Mouse (Mus musculus) left cerebral cortex, adult 11 months (tissue): ENCODE data around the gene Tmem218.

Experiments used
- DNase-seq: peaks from one replicate; pipeline ENCODE4 v3.0.0; 2022; ENCODE audit warnings: low spot score

Tmem218 gene

DNA sequence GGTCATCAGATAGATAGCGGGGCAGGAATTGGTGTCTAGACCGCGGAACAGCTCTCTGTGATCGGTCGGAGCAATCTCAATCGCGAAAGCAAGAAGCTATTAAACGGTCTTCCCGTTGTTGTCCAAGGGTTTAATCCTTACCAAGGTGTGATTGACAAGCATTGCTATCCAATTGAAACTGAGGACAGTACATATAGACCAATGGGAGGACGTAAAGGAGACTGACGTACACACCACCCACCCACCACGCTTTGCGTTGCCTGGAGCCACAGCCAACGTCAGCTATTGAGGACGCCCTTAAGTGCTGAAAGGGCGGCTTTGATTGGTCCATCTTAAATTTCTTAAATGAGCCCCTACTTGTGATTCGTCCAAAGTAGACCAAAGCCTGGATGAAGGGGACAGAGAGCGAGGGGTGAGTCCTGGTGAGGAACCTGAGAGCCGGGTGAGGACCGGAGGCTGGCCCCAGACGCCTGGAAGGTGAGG lies at the start of gene Tmem218:
Gene Tmem218, plus strand, starts transcription at position 295 of the 483 bp plus-strand sequence.
- peak; percentile 98 for DNase-seq

DNA sequence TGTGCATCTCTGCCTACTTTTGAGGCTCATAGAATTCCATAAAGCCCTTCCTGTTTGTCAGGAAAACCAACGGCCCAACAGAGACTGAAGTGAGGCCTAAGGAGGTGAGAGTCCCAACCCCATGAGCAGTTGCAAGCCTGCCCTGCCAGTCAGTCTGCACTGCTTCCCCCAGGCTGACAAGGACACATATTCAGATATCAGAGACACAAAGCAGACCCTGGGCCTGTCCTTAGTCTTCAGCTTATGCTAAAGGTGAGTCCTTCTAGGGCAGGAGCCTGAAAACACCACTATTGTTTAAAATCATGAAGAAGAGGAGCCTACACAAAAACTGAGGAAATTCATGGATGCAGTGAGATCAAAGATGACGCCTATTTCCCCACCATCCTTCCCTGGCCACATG lies 47.3 kb upstream of the Tmem218 start:
- DNase-seq, result no peak

DNA sequence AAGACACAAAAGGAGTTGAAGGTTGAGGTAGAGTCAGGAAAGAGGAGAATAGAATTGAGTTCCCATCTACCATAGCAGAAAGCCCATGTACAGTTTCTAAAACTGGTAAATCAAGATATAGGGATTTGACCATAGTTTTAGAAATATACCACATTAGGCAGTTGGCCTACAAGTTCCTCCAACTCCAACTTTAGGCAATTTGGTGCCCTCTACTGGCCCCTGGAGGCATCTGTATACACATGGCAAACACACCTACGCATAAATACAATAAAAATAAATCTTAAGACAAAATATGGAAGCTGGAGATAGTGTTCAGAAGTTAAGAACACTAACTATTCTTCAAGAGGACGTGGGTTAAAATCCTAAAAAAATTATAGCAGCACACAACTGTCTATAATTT lies 41.1 kb upstream of the Tmem218 start:
- no peak for DNase-seq

DNA sequence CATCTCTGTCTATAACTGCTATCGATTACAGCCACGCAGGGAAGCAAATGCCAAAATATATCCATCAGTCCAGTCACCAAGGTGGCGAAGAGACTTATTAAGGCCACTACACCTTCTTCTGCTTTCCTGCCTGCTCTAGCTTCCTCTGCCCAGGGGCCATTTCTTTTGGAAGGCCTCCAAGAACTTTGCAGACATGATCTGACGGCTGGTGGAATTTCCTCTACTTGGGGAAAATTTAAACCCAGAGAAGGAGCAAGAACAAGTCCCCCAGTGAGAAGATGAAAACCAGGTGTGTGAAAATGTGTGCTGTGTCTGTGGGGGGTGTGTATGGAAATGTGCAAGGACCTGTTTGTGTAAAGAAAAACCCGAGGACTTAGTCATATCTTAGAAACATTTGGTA lies 34.6 kb upstream of the Tmem218 start:
- no peak for DNase-seq

DNA sequence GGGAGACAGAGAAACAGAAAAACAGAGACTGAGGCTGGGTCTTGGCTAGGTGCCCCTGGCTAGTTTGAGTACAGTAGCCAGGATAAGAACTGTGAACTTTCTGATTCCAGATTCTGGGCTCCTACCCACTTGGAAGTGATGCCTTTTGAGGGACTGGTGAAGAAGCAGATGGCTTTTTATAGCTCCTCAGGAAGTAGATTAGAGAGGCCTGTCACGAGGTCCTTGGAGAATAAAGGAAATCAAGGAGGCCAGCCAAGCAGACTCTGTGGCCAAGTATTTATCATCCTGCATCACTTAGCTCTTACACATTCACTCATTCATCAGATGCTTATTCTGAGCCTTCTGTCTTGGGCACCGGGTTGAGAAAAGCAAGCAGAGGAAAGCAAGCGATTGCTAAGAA lies 32.0 kb upstream of the Tmem218 start:
- no peak for DNase-seq

DNA sequence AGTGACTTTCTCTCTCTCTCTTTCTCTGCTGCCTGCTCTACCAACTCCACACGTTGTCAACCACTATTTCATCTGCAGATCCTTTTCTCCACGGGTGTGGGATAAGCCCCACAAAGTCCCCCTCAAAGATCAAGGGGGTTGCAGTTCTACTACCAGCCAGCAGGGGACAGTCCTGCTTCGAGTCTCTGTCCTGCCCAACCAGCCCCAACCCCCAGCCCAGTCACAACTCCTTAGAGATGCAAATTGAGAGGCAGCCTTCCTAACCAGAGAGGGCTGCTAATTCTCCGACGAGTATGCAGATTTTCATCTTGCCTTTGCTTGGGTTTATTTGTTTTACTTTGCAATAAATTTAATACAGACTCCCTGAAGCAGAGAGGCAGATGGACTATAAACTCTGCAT lies 30.9 kb upstream of the Tmem218 start:
- DNase-seq, result peak; percentile 52

DNA sequence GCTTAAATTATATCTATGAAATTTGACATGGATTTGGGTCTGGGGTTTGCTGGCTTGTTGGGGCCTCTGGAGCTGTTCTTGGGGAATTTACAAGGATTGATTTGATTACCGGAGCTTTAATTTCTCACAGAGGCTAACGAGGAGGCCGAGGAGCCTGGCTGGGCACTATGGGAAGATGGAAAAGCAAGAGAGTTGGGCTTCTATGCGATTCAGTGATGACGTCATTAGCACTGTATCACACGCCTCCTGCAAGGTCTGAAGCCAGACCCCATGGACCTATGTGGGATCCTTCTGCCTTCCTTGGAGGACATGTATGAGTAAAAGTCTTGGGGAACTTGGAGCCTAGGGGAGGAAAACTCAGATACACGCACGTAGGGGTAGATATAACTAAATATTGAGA lies 30.5 kb upstream of the Tmem218 start:
- DNase-seq, result no peak

DNA sequence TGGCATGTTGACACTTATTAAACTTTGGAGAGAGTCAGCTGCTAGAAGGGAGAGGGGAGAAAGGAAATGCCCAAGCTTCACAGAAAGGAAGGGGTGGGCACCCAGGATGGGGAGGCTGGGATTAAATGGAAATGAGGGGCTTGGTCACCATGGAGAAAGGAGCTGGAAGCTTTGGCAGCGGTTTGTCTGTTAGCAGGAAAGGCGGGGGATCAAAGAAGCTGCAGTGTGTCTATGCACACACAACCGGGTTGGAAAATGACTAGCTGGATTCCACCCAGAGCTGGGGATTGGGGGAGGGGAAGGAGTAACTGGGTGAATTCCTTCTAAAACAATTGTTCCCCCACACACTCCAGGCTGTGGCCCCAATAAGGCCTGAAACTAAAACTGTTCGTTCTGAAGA lies 29.1 kb upstream of the Tmem218 start:
- DNase-seq, result no peak

DNA sequence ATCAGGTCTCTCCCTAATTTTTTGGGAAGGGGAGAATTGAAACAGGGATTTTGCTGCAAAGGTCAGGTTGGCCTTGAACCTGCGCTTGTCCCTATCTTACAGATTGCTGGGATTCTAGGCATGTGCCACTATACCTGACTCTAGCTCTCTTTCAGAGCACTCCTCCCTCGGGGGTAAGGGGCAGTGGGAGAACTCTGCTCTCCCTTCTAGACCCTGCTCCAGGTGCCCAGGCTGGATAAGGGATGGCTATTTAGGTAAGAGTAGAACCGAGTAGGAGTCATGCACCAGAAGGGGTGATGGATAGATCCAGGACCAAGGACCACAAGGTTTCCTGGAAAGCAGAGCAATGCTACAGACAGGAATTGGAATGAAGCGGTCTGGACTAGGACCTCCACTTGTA lies 28.4 kb upstream of the Tmem218 start:
- DNase-seq, result no peak

DNA sequence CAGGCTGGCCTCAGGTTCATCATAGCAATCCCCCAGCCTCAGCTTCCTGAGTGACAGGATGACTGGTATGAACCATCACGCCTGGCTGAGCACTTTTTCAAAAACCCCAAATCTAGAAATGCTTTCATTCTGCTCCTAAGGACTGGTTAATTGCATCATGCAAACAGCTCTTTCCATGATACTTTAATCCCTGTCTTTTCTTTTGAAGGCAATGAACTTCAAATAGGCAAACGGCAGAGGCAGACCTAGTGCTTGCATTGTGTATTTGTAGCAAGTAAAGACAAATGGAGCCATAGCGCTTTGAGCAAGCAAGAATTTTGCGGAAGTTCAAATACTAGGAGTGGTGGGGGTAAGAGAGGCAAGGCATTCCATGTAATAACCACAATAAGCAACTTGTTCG lies 26.4 kb upstream of the Tmem218 start:
- no peak for DNase-seq

DNA sequence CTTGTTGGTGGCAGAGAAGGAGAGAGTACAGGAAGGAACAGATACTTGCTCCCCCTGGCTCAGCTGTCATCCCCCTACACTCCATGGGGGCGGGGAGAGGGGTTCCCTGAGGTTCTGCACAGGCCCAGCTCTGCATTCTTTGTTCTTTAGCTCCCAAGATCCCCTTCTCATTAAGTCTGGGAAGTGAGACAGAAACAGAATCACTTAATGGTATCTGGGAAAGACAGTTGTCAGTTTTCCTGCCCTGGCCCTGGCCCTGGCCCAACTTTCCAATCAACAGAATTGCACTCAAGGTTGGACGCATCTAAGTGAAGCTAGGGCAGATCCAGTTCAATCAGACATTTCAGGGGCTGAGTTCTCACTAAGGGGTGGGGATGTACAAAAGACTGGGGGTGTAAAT lies 24.8 kb upstream of the Tmem218 start:
- DNase-seq, result no peak

DNA sequence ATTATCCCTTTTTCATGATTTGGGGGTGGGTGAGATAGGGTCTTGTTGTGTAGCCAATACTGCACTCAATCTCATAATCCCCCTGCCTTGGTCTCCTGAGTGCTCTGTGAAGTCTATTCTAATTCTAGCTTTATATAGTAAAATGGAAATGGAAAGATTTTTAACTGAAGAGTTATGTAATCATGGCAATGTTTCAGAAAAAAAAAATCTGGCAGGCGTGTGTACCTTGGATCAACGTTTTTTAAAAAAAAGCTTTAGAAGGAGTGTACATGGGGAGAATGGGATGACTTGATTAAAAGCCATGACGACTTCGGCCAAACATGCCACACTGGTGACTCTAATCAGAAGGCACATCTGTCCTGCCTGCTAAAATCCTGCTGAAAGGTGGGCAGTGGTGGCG lies 20.6 kb upstream of the Tmem218 start:
- DNase-seq, result no peak

DNA sequence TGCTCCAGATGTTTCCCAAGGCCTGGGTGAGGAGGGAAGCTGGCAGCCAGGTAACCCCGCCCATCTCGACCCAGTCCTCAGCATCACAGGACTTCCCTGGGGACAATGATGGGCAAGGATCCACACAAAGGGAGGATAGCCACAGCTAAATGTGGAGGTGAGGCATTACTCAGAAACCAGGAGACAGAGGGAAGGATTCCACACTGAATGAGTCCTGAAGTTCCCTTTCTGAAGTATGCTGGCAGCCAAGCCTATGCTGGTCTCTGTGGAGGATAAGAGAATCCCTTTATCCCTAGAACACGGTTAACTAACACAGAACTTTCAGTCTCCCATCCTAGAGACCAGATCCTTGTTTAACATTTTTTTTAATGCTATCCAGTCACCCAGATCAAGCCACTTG lies 20.0 kb upstream of the Tmem218 start:
- DNase-seq, result no peak

DNA sequence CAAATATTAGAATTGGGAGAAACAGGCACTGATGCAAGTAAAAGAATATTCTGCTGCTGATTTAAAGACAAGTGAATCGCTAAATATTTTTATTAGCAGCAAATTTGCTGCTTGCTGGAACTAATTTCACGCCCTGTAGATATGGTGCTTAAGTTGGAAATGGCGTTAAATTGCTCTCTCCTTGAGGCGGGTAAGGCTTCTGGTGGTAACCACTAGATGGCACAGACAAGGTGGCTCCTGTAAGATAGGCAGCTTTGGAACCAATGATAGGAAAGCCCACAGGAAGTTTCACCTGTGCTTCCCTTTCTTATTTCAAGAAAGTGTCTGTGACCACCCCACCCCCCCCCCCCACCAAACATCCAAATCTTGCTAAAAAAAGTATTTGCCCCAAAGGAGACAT lies 11.0 kb upstream of the Tmem218 start:
- DNase-seq, result no peak

DNA sequence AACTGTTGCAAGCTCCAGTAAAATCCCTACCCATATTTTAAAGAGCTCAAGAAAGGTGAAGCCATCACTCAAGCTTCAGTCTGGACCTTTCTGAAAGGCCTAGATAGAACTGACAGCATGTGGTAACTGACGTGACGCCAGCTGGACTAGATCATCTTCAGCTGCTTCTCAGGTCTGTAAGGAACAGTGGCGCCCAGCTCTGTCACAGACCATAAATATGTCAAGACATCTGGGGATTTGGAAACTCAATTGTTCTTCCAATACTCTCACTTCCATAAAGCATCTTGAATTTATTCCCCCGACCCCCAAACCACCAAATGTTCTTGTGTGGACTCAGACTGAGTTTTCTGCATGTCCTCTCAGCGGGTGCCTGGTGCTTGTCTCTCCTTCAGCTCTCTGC lies 7.6 kb upstream of the Tmem218 start:
- no peak for DNase-seq

DNA sequence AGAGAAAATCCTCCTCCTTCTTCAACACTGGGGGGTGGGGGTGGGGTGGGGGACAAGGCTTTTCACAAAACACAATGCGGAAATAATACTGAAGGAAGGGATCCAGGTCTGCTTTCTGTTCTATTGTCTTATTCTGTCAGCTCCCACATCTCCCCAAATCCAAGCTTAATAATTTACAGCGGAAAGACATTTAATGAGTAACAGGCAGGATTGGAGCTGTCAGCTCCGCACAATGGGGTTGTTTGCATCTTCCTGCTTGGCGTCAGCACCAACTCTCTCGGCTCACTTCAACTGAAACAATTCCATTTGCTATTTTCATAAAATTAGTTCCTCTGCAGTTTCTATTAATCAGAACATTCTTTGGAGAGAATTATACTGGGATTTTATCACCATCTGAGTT lies 4.1 kb upstream of the Tmem218 start:
- DNase-seq, result no peak

DNA sequence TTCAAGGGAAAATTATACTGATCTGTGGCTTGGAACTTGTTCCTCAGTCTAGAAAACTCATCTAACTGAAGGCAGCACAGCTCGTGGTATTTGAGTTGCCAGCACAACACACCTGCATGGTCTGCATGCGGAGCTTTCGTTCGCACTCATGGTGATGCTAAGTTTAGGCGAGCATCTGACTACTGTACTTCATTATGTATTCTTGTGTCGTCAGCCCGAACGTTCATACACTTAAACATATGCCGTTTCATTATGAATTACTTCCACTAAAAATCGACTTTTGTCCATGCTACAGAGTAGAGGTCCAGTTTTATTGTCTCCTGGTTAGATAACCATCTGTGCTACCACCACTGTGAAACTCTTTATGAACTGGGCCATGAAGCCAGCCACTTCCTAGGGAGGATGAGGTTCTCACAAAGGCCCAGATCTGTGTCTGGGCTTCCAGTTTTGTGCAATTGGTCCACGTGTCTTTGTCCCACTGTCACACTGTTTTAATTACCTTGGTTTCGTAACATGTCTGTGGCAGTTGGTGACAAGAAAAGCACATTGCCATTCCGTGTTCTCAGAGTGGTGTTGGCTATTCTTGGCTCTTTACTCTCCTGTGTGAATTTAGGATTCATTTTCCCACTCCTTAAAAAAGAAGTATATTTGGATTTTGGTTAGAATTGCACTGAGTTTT lies 5.2 kb downstream of the Tmem218 start:
- peak; percentile 46 for DNase-seq

DNA sequence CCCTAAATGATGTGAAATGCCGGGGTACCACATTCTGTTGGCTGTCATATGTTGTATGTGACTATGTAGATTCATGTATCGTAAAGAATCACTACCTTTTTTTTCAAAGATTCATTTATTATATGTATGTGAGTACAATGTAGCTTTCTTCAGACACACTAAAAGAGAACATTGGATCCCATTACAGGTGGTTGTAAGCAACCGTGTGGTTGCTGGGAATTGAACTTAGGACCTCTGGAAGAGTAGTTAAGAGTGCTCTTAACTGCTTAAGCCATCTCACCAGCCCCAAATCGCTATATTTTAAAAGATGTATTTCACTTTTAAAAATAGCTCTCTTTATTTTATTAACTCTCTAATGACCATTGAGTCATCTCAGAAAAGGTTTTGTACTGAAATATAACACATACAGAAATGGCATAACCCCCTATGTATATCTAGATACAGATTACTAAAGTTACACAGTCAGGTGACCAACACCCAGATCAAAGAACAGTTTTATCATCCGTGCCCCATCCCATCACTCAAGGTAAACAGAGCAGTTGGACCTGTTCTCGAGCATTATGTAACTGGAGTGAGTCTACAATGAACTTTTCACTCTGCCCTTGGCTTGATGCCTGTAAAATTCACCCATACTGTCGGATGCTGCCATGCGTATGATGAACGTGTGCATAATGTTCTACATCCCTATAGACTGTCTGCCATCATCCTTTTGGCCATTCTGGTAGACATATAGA lies 6.5 kb downstream of the Tmem218 start:
- no peak for DNase-seq

DNA sequence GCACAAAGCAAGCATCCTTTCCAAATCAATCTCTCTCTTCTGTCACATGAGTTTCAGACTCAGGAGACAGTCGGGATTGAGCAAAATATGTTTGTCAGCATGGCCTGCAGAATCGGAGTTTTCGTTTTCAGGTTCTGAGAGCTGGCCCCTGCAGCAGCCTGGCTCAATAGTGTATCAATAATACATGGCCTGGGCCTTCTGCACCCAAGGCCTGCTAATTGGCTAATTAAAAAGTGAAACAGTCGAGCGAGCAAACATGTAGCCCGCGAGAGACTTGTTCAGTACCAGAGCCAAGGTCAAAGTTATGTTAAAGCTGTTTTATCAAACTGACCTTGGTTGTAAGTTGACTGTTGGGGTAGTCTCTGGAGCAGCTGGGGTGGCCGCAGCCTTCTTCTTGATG lies 12.7 kb downstream of the Tmem218 start:
- DNase-seq, result no peak

DNA sequence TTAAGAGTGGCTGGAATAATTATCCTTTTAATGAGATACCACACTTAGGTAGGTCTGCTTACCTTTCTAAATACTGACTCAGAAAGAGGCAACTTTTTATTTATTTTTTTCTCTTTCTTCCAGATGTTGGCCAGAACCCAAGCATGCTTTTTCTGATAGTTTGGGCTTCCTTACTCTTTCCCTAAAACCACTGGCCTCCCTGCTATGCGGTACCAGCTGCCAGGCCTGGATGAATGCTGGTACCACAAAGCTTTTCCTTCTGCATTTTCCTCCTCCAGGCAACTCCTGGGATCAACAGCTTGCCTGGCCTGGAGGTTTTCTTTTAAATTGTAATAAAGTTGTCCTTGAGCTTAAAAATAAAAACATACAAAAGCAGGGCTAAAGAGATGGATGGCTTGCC lies 17.6 kb downstream of the Tmem218 start:
- DNase-seq, result no peak

DNA sequence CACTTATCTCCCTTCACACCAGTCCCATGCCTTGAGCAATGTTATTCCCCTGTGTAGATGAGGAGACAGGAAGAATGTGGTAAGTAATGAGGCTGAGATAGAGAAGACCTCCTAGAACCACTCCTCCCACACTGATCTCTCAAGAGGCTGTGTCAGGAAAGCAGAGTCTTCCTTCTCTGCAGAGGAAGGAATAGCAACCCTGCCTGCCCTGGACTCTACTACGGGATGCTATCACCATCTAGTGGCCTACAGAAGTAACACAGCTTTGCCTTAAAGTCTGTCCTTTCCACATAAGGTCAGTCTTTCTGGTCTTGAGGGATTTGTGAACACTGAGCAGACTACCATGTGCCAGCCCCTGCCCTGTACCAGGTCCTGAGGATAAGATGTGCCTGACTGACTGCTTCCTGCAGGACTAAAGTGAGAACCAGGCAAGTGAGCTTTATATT lies 21.9 kb downstream of the Tmem218 start:
- DNase-seq, result peak; percentile 55

DNA sequence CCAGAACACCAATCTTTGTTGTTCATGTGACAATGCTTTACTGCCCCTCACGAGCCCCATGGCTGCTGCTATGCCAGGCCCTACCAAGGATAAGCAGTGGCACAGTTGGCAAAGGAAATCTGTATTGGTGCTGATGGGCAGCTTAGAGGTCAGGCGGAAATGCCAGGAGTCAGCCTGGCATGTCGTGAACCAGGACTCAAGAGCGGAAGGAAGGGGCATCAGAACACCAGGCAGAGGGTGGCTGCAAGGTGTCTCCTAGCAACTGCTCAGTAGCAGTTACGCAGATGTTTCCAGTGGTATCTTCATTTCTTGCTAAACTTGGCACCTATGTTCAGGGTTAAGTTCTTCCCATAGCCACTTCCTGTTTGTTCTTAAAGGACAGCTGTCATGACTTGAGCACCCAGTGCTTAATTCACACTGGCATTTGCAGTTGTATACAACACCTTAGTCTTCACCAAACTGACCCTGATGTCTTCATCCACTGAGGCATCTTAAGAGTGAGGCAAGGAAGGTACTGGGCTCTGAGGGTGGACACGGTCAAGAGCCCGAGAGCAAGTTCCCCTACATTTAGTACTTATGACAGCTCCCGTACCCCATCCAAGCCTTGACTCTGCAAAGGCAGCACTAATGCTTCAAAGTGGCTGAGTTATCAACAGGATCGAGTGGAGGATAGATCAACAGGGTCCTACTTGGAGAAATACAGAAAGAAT lies 22.6 kb downstream of the Tmem218 start:
- no peak for DNase-seq
